Mouse (Mus musculus) heart, embryonic 15.5 days (tissue): ENCODE measurements around the gene Kremen1. TPM values are rescaled to one million over a fixed set of nuclear protein-coding genes. Genes with fewer than 3 reads are reported as not detected.

Source experiments
- ATAC-seq: fragments of 200-750 bp; cut with Nextera tagmentation; replicated peaks from 2 replicates; pipeline ENCODE4 v1.8.0; 2017; ENCODE audit warnings: low read depth, moderate TSS enrichment; ENCODE audit not compliant: insufficient number of reproducible peaks, insufficient read depth, low FRiP score
- H3K27ac ChIP-seq: fragments of 300-500 bp; sonication (generic); 2 replicates; pipeline ENCODE4 v1.5.1; 2015; ENCODE audit warnings: mild to moderate bottlenecking, inconsistent platforms
- H3K27me3 ChIP-seq: fragments of 300-500 bp; sonication (generic); 2 replicates; pipeline ENCODE4 v1.6.1; 2015; ENCODE audit warnings: inconsistent platforms
- H3K36me3 ChIP-seq: fragments of 300-500 bp; sonication (generic); 2 replicates; pipeline ENCODE4 v1.6.1; 2015; ENCODE audit warnings: mild to moderate bottlenecking, inconsistent platforms
- H3K4me1 ChIP-seq: fragments of 300-500 bp; sonication (generic); replicated peaks from 2 replicates; pipeline ENCODE4 v1.6.1; 2015; ENCODE audit warnings: inconsistent platforms
- H3K4me2 ChIP-seq: fragments of 300-500 bp; sonication (generic); 2 replicates; pipeline ENCODE4 v1.6.1; 2015; ENCODE audit warnings: inconsistent platforms, mild to moderate bottlenecking, moderate library complexity
- H3K4me3 ChIP-seq: fragments of 300-500 bp; sonication (generic); 2 replicates; pipeline ENCODE4 v1.5.1; 2015; ENCODE audit warnings: mild to moderate bottlenecking, inconsistent platforms
- H3K9ac ChIP-seq: fragments of 300-500 bp; sonication (generic); 2 replicates; pipeline ENCODE4 v1.6.1; 2015; ENCODE audit warnings: mild to moderate bottlenecking, inconsistent platforms
- H3K9me3 ChIP-seq: fragments of 300-500 bp; sonication (generic); replicated peaks from 2 replicates; pipeline ENCODE4 v1.6.1; 2016; ENCODE audit warnings: inconsistent platforms
- WGBS: fragments of 180-500 bp; shearing (Covaris S2); methylation state at CpG from one replicate; pipeline ENCODE4 v1.1.7; 2015; ENCODE audit warnings: mixed read lengths; 5-methylcytosine and 5-hydroxymethylcytosine counted together
- polyA plus RNA-seq: library from polyadenylated mRNA; unstranded; fragments of >200 nt; fragmentation: Nextera tagmentation; extraction: Ambion mirVana; gene quantifications from 2 replicates; pipeline ENCODE4 v1.2.1, GENCODE M21; 2015

The Kremen1 gene
- polyA plus RNA-seq, 1 experiment from 2014 or later, result 24.0 TPM

- H3K9ac ChIP-seq, result peak overlapping the region; percentile 92
- H3K9me3 ChIP-seq, result no peaks in the 10 kb centered on the region
- no peaks in the 10 kb centered on the region for H3K27me3 ChIP-seq
- peak overlapping the region; percentile 85 for H3K27ac ChIP-seq
- WGBS, result under 1% methylated on average over 39 of the region's 42 CpGs
- peak; percentile 29 for ATAC-seq
- no peaks in the 10 kb centered on the region for H3K36me3 ChIP-seq
- H3K4me1 ChIP-seq, result peaks cover 55% of the 10 kb centered on the region
- peak overlapping the region; percentile 87 for H3K4me3 ChIP-seq
- H3K4me2 ChIP-seq, result peak overlapping the region; percentile 81
Measured at GRCm38 (mm10) chr11:5260942-5261459, 357 bp downstream of the Kremen1 start.

GRCm38 (mm10) chr11:5259944-5260598, 1.3 kb downstream of the Kremen1 start:
- H3K4me2 ChIP-seq, result peak overlapping the region; percentile 81
- peak overlapping the region; percentile 85 for H3K27ac ChIP-seq
- WGBS, result 25% methylated on average over 10 of the region's 10 CpGs
- H3K36me3 ChIP-seq, result no peaks in the 10 kb centered on the region
- no peaks in the 10 kb centered on the region for H3K27me3 ChIP-seq
- H3K4me3 ChIP-seq, result peak overlapping the region; percentile 87
- peak overlapping the region; percentile 92 for H3K9ac ChIP-seq
- H3K4me1 ChIP-seq, result peaks cover 52% of the 10 kb centered on the region
- ATAC-seq, result no peak
- H3K9me3 ChIP-seq, result no peaks in the 10 kb centered on the region

GRCm38 (mm10) chr11:5258036-5258435, 3.3 kb downstream of the Kremen1 start:
- no peak overlapping the region for H3K4me2 ChIP-seq
- no peaks in the 10 kb centered on the region for H3K36me3 ChIP-seq
- H3K4me3 ChIP-seq, result no peak overlapping the region
- 90% methylated on average over 6 of the region's 6 CpGs for WGBS
- peaks cover 47% of the 10 kb centered on the region for H3K4me1 ChIP-seq
- H3K27me3 ChIP-seq, result no peaks in the 10 kb centered on the region
- no peak for ATAC-seq
- no peak overlapping the region for H3K27ac ChIP-seq
- no peaks in the 10 kb centered on the region for H3K9me3 ChIP-seq
- H3K9ac ChIP-seq, result no peak overlapping the region

DNA sequence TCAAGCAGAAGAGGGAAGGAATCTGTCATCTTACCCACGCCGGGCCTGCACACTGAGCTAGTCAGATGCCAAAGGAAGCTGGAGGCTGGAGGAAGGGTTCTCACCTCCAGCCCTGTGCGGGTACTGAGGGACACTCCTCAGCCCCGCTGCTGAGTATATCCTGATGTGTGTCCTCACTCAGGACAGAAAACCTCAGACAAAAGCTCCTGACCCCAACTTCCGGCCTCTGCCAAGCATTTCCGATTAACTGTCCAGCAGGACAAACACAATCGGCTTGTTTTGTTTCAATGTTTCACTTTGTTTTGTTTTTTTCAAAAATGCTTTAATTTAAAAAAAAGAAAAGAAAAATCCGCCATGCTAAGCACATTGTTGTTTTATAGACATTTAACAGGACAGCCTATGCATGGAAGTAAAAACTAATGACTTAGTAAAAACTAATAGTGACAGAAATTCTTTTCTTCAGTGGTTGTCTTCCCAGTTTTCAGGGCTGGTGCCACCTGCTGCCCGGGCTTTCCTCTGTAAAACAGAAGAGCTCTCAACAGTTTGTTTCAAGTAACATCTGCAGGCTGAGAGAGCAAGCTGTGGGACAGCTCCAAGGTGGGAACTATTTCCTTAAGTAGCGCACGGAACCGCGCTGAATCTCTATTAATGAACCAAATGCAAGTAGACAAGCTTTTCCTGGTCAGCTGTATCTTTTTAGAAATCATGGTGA, 4.1 kb downstream of the Kremen1 start:
- Histone ChIP-seq H3K4me2 (no peak overlapping the region), H3K27ac (peak overlapping the region; percentile 33; the same call in 1 of the 2 replicates), H3K36me3 (no peaks in the 10 kb centered on the region), H3K9ac (no peak overlapping the region), H3K27me3 (no peaks in the 10 kb centered on the region), H3K4me1 (peaks cover 50% of the 10 kb centered on the region), H3K4me3 (no peak overlapping the region), H3K9me3 (no peaks in the 10 kb centered on the region)
- 73% methylated on average over 13 of the region's 13 CpGs for WGBS
- ATAC-seq, result no peak

DNA sequence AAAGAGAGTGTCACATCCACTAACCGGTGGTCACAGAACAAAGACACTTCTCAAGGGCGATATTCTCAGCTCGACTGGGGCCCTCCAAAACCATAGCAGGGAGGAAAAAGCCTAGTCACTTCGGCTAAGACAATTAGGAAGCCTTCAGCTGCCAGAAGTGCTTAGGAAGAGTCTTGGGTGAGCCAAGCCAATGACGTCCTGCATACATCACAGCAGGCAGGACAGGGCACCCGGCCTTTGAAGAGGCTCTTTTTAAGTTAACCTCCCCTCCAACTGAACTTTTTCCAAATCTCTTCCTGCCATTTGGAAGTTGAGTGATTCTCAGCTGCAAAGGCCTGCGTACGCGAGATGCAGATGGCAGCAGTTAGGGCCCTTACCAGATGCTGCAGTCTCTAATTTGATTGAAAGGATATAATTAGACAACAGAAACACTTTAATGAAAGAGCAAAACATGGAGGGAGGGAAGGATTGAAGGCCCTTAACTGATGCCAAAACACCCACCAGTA, 5.8 kb downstream of the Kremen1 start:
- Histone ChIP-seq H3K27ac (peak overlapping the region; percentile 8; the same call in 1 of the 2 replicates), H3K9me3 (no peaks in the 10 kb centered on the region), H3K4me2 (no peak overlapping the region), H3K4me3 (no peak overlapping the region), H3K9ac (no peak overlapping the region), H3K4me1 (peaks cover 55% of the 10 kb centered on the region), H3K36me3 (no peaks in the 10 kb centered on the region), H3K27me3 (no peaks in the 10 kb centered on the region)
- WGBS, result 50% methylated on average over 9 of the region's 9 CpGs
- no peak for ATAC-seq

DNA sequence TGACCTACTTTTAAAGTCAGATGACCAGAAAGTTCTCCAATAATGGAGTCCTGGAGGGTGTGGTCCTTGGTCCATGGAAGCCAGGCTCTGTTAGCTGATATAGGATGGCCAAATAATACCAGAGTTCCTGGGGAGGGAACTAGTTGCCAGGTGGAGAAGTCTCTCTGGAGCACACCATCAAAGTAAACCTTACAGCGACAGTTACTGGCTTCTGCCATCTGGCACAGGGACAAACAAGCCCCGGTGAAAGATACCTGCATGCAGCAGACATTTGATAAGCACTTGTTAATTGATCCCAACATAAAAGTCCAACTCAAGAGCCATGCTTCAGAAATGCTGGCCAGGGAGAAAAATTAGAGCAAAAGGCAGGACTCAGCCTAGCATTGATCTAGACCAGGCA, 7.3 kb downstream of the Kremen1 start:
- no peak overlapping the region for H3K4me3 ChIP-seq
- H3K27me3 ChIP-seq, result no peaks in the 10 kb centered on the region
- H3K4me1 ChIP-seq, result peaks cover 45% of the 10 kb centered on the region
- WGBS, result 40% methylated on average over 2 of the region's 2 CpGs
- no peak overlapping the region for H3K4me2 ChIP-seq
- H3K9ac ChIP-seq, result no peak overlapping the region
- no peaks in the 10 kb centered on the region for H3K9me3 ChIP-seq
- ATAC-seq, result no peak
- H3K36me3 ChIP-seq, result no peaks in the 10 kb centered on the region
- peak overlapping the region; percentile 8; the same call in 1 of the 2 replicates for H3K27ac ChIP-seq

GRCm38 (mm10) chr11:5253528-5253927, 7.8 kb downstream of the Kremen1 start:
- Histone ChIP-seq H3K36me3 (no peaks in the 10 kb centered on the region), H3K9ac (no peak overlapping the region), H3K27me3 (no peaks in the 10 kb centered on the region), H3K4me3 (no peak overlapping the region), H3K9me3 (no peaks in the 10 kb centered on the region), H3K27ac (peak overlapping the region; percentile 8; the same call in 1 of the 2 replicates), H3K4me1 (peaks cover 45% of the 10 kb centered on the region), H3K4me2 (no peak overlapping the region)
- WGBS, result 43% methylated on average over 3 of the region's 3 CpGs
- no peak for ATAC-seq

DNA sequence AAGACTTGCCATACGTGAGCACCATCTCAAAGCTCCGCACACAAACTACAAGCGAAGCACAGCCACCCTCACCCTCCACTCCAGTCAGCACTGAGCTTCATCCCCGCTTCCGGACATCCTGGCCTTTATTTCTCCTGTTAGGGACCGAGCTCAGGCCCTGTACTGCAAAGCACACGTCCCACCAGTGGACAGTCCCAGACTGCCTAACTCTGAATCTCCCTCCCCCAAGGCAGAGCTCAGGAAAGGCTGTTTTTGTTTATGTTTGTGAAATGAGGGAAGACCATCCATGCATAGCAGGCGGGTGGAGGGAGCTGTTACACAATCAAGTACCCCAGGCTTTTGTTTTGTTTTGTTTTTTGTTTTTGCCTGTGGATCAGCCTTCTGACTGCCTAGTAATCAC, 8.6 kb downstream of the Kremen1 start:
- Histone ChIP-seq H3K4me1 (peaks cover 47% of the 10 kb centered on the region), H3K27me3 (no peaks in the 10 kb centered on the region), H3K27ac (peak overlapping the region; percentile 39; the same call in 1 of the 2 replicates), H3K4me3 (no peak overlapping the region), H3K4me2 (no peak overlapping the region), H3K9ac (no peak overlapping the region), H3K36me3 (no peaks in the 10 kb centered on the region), H3K9me3 (no peaks in the 10 kb centered on the region)
- no peak for ATAC-seq
- 82% methylated on average over 8 of the region's 8 CpGs for WGBS

- Histone ChIP-seq H3K4me1 (peaks cover 41% of the 10 kb centered on the region), H3K36me3 (no peaks in the 10 kb centered on the region), H3K9ac (no peak overlapping the region), H3K27ac (no peak overlapping the region), H3K9me3 (no peaks in the 10 kb centered on the region), H3K4me3 (no peak overlapping the region), H3K27me3 (no peaks in the 10 kb centered on the region), H3K4me2 (no peak overlapping the region)
- no peak for ATAC-seq
- 67% methylated on average over 6 of the region's 6 CpGs for WGBS
Measured at GRCm38 (mm10) chr11:5251112-5251511, 10.2 kb downstream of the Kremen1 start.

DNA sequence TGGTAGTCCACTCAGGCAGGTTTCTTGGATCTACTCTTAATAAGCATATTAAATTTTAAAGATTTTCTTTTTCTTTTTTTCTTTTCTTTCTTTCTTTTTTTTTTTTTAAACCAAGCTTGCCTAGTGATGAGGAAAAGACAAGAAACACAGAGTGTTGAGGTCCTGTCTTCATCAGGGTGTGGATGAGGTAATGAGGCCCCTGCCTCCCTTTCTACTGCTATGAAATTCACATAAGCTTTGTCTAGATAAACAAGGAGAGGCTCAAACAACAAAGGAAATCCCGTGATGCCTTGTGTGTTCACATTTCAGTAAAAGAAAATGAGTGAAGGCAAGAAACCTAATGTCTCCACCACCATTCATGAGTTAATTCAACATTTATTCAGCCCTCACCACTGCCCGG, 13.2 kb downstream of the Kremen1 start:
- Histone ChIP-seq H3K9me3 (no peaks in the 10 kb centered on the region), H3K4me1 (peaks cover 53% of the 10 kb centered on the region), H3K36me3 (peaks cover under 1% of the 10 kb centered on the region; the same call in 1 of the 2 replicates), H3K9ac (no peak overlapping the region), H3K4me2 (no peak overlapping the region), H3K4me3 (no peak overlapping the region), H3K27ac (no peak overlapping the region), H3K27me3 (no peaks in the 10 kb centered on the region)
- ATAC-seq, result no peak
- WGBS, result 59% methylated on average over 2 of the region's 2 CpGs

DNA sequence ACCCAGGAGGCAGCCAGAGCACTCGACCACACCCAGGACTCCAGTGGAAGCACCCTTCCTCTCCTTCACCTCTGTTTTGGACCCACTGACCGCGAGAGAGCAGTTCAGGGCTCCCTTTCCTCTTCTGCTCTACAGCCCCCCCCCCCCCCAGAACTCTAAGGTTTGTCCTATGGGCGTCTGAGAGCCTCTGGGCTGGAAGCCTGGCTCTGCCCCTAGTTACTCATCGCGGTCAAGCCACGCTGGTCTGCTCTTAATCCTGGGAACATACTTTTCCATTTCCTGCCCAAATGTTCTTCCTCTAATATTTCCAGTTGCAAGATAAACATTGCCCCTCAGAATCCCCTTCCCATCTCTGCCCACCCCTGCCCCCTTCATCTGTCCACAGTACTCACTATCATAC, 15.9 kb downstream of the Kremen1 start:
- peak overlapping the region; percentile 86; the same call in 1 of the 2 replicates for H3K27ac ChIP-seq
- no peak overlapping the region; the same call in 1 of the 2 replicates for H3K4me2 ChIP-seq
- WGBS, result 67% methylated on average over 7 of the region's 7 CpGs
- peaks cover 12% of the 10 kb centered on the region for H3K36me3 ChIP-seq
- no peaks in the 10 kb centered on the region for H3K27me3 ChIP-seq
- no peaks in the 10 kb centered on the region for H3K9me3 ChIP-seq
- no peak overlapping the region for H3K4me3 ChIP-seq
- peaks cover 41% of the 10 kb centered on the region for H3K4me1 ChIP-seq
- ATAC-seq, result no peak
- no peak overlapping the region for H3K9ac ChIP-seq
